Mouse (Mus musculus) small intestine, adult 2 months (tissue): ENCODE data around the gene Gls. TPM values are rescaled to one million over a fixed set of nuclear protein-coding genes. Genes with fewer than 3 reads are reported as not detected.
A peak's percentile ranks its signal among the peaks of the same experiment; 100 is the strongest.

Source experiments
- H3K27ac ChIP-seq: fragments of 200-500 bp; 2 replicates; pipeline ENCODE4 v1.5.1; 2012; ENCODE audit warnings: low read depth, low read length, control low read depth, inconsistent platforms; ENCODE audit not compliant: insufficient read depth
- H3K27me3 ChIP-seq: fragments of 200-500 bp; 2 replicates; pipeline ENCODE4 v1.6.1; 2012; ENCODE audit warnings: mild to moderate bottlenecking, moderate library complexity, low read length, inconsistent platforms; ENCODE audit not compliant: control insufficient read depth, insufficient read depth
- H3K36me3 ChIP-seq: fragments of 200-500 bp; 2 replicates; pipeline ENCODE4 v1.6.1; 2012; ENCODE audit warnings: mild to moderate bottlenecking, low read length, control low read depth, inconsistent platforms; ENCODE audit not compliant: control insufficient read depth, insufficient read depth
- H3K4me1 ChIP-seq: fragments of 200-500 bp; 2 replicates; pipeline ENCODE4 v1.6.1; 2012; ENCODE audit warnings: low read length, inconsistent platforms, mixed read lengths; ENCODE audit not compliant: control insufficient read depth, insufficient read depth, insufficient read length
- H3K4me3 ChIP-seq: fragments of 200-500 bp; 2 replicates; pipeline ENCODE4 v1.5.1; 2012; ENCODE audit warnings: low read depth, mild to moderate bottlenecking, control low read depth, inconsistent platforms, low read length, moderate library complexity
- CTCF ChIP-seq: fragments of 200-500 bp; IDR thresholded peaks from 2 replicates; pipeline ENCODE4 v1.5.1; 2012; ENCODE audit warnings: low read depth, mild to moderate bottlenecking, control low read depth, inconsistent platforms, low read length, moderate library complexity, mixed read lengths; ENCODE audit not compliant: insufficient replicate concordance, insufficient read length; ENCODE audit errors: extremely low read depth
- POLR2A ChIP-seq: fragments of 200-500 bp; IDR thresholded peaks from 2 replicates; pipeline ENCODE4 v1.6.1; 2012; ENCODE audit warnings: low read depth, mild to moderate bottlenecking, control low read depth, inconsistent platforms, low read length, moderate library complexity
- WGBS: fragments of 180-500 bp; shearing (Covaris S2); methylation state at CpG from one replicate; pipeline ENCODE4 v1.1.7; 2018; 5-methylcytosine and 5-hydroxymethylcytosine counted together
- polyA plus RNA-seq: library from polyadenylated mRNA; depleted of rRNA; stranded (reverse); fragments of >200 nt; gene quantifications from 2 replicates; pipeline ENCODE4 v1.2.3, GENCODE M21; 2012

Gls gene
- polyA plus RNA-seq, 1 experiment: 32.8 TPM

- peaks cover 1% of the 10 kb centered on the region; the same call in 1 of the 2 replicates for H3K36me3 ChIP-seq
- WGBS: 71% methylated on average over 4 of the region's 4 CpGs
- H3K27me3 ChIP-seq: no peaks in the 10 kb centered on the region
- TF ChIP-seq POLR2A (no peak), CTCF (no peak)
- H3K4me1 ChIP-seq: peaks cover 16% of the 10 kb centered on the region; the same call in 1 of the 2 replicates
- no peak overlapping the region for H3K4me3 ChIP-seq
- H3K27ac ChIP-seq: no peak overlapping the region
These were observed 36.6 kb upstream of the Gls start for GRCm38 (mm10) chr1:52269596-52269995.

DNA sequence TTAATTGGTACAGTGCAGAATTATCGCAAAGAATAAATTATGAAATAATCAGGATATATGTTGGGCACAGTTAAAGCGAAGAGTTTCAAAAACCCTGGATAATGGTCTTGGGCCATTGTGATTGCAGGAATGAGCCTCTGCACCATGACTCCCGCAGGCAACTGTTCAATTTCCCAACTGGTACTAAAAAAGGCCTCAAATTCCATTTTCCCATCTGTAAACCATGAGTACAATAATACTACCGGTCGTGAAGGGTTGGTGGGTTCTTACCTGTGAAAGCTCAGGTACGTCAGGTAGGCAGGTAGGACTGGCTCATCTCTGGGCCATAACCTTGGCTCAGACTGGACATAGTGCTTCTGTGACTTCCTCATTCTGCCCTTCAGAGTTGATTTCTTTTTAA lies 35.0 kb upstream of the Gls start:
- Histone ChIP-seq H3K4me3 (no peak overlapping the region), H3K4me1 (peaks cover 16% of the 10 kb centered on the region; the same call in 1 of the 2 replicates), H3K27me3 (no peaks in the 10 kb centered on the region), H3K27ac (no peak overlapping the region), H3K36me3 (no peaks in the 10 kb centered on the region)
- 93% methylated on average over 6 of the region's 6 CpGs for WGBS
- TF ChIP-seq POLR2A: no peak
- TF ChIP-seq CTCF: no peak

GRCm38 (mm10) chr1:52267606-52268005 lies 34.6 kb upstream of the Gls start:
- no peak overlapping the region for H3K4me3 ChIP-seq
- H3K27ac ChIP-seq: no peak overlapping the region
- TF ChIP-seq CTCF (no peak), POLR2A (no peak)
- 54% methylated on average over 3 of the region's 3 CpGs for WGBS
- H3K27me3 ChIP-seq: no peaks in the 10 kb centered on the region
- H3K36me3 ChIP-seq: no peaks in the 10 kb centered on the region
- H3K4me1 ChIP-seq: peaks cover 16% of the 10 kb centered on the region; the same call in 1 of the 2 replicates

- H3K4me1 ChIP-seq: peaks cover 8% of the 10 kb centered on the region; the same call in 1 of the 2 replicates
- H3K27me3 ChIP-seq: no peaks in the 10 kb centered on the region
- H3K4me3 ChIP-seq: no peak overlapping the region
- 77% methylated on average over 3 of the region's 3 CpGs for WGBS
- H3K27ac ChIP-seq: no peak overlapping the region
- TF ChIP-seq POLR2A (no peak), CTCF (no peak)
- no peaks in the 10 kb centered on the region for H3K36me3 ChIP-seq
These were observed 33.0 kb upstream of the Gls start for GRCm38 (mm10) chr1:52265886-52266516.

- no peaks in the 10 kb centered on the region for H3K27me3 ChIP-seq
- TF ChIP-seq POLR2A (no peak), CTCF (no peak)
- no peak overlapping the region for H3K4me3 ChIP-seq
- no peaks in the 10 kb centered on the region for H3K36me3 ChIP-seq
- 41% methylated on average over 3 of the region's 3 CpGs for WGBS
- H3K27ac ChIP-seq: no peak overlapping the region
- H3K4me1 ChIP-seq: peaks cover 3% of the 10 kb centered on the region; the same call in 1 of the 2 replicates
These were observed 31.3 kb upstream of the Gls start for GRCm38 (mm10) chr1:52264290-52264689.

- Histone ChIP-seq H3K27ac (no peak overlapping the region), H3K4me1 (peaks cover 14% of the 10 kb centered on the region; the same call in 1 of the 2 replicates), H3K36me3 (no peaks in the 10 kb centered on the region), H3K27me3 (no peaks in the 10 kb centered on the region), H3K4me3 (no peak overlapping the region)
- 98% methylated on average over 4 of the region's 4 CpGs for WGBS
- TF ChIP-seq POLR2A: no peak
- no peak for TF ChIP-seq CTCF
These were observed 27.5 kb upstream of the Gls start for GRCm38 (mm10) chr1:52260354-52261090.

- Histone ChIP-seq H3K4me3 (no peak overlapping the region), H3K4me1 (peaks cover 16% of the 10 kb centered on the region; the same call in 1 of the 2 replicates), H3K27me3 (no peaks in the 10 kb centered on the region), H3K27ac (peak overlapping the region; percentile 88), H3K36me3 (no peaks in the 10 kb centered on the region)
- 37% methylated on average over 9 of the region's 9 CpGs for WGBS
- TF ChIP-seq CTCF (no peak), POLR2A (no peak)
These were observed 25.1 kb upstream of the Gls start for GRCm38 (mm10) chr1:52258006-52258749.
